Mouse (Mus musculus): ENCODE results near the gene Plcxd2.

Gene Plcxd2

GRCm38 (mm10) chr16:45935956-45936483 lies 74.0 kb downstream of the Plcxd2 start:
- DNase-seq = no peak

GRCm38 (mm10) chr16:45934721-45935407 lies 75.2 kb downstream of the Plcxd2 start:
- no peak for DNase-seq

- no peak for DNase-seq
Measured at GRCm38 (mm10) chr16:45930308-45930707, 79.7 kb downstream of the Plcxd2 start.

GRCm38 (mm10) chr16:45928090-45928489 lies 81.9 kb downstream of the Plcxd2 start:
- DNase-seq = no peak

- DNase-seq = no peak
Measured at GRCm38 (mm10) chr16:45927601-45928000, 82.4 kb downstream of the Plcxd2 start.

- DNase-seq = no peak
Measured at GRCm38 (mm10) chr16:45926875-45927274, 83.1 kb downstream of the Plcxd2 start.

GRCm38 (mm10) chr16:45923731-45924424 lies 86.1 kb downstream of the Plcxd2 start:
- no peak for DNase-seq

GRCm38 (mm10) chr16:45922546-45923229 lies 87.3 kb downstream of the Plcxd2 start:
- no peak for DNase-seq

GRCm38 (mm10) chr16:45919572-45919971 lies 90.4 kb downstream of the Plcxd2 start:
- DNase-seq = no peak
